Mouse (Mus musculus) neutrophil, adult 5-6 weeks (primary cell): ENCODE data around the gene Pcsk6. TPM values are rescaled to one million over a fixed set of nuclear protein-coding genes. Genes with fewer than 3 reads are reported as not detected.
"Not testable (repeated sequence)": the region's sequence is repeated elsewhere in the genome, so short reads cannot be mapped to it uniquely, and the experiment has no call there.

Experiments
- ATAC-seq: fragments of 151-379, 151-347 bp; 2 replicates; pipeline ENCODE4 v1.8.0; 2017; ENCODE audit warnings: mild to moderate bottlenecking, moderate TSS enrichment; ENCODE audit not compliant: insufficient number of reproducible peaks, poor library complexity, low FRiP score, severe bottlenecking; ENCODE audit errors: extremely low read depth
- total RNA-seq: library from RNA; stranded (forward); fragments of 200-1000 nt; gene quantifications from 2 replicates; pipeline ENCODE4 v1.2.3, GENCODE M21; 2017

The Pcsk6 gene
- total RNA-seq = not detected in 2 replicates

GRCm38 (mm10) chr7:65861591-65862472 lies at the start of gene Pcsk6:
TSS of gene Pcsk6 (plus strand) at chr7:65861734.
- ATAC-seq = no peak

- ATAC-seq = no peak
Observed at GRCm38 (mm10) chr7:65813611-65814212, 47.8 kb upstream of the Pcsk6 start.

- ATAC-seq = no peak
Observed at GRCm38 (mm10) chr7:65817564-65817963, 44.0 kb upstream of the Pcsk6 start.

GRCm38 (mm10) chr7:65820391-65820790 lies 41.1 kb upstream of the Pcsk6 start:
- no peak for ATAC-seq

- not testable (repeated sequence) for ATAC-seq
Observed at GRCm38 (mm10) chr7:65821901-65822300, 39.6 kb upstream of the Pcsk6 start.

GRCm38 (mm10) chr7:65822506-65823119 lies 38.9 kb upstream of the Pcsk6 start:
- ATAC-seq = no peak

- no peak for ATAC-seq
Observed at GRCm38 (mm10) chr7:65839756-65840155, 21.8 kb upstream of the Pcsk6 start.

GRCm38 (mm10) chr7:65843210-65843609 lies 18.3 kb upstream of the Pcsk6 start:
- no peak for ATAC-seq

GRCm38 (mm10) chr7:65860981-65861380 lies 553 bp upstream of the Pcsk6 start:
- ATAC-seq = no peak

- no peak for ATAC-seq
Observed at GRCm38 (mm10) chr7:65862473-65863176, 1.1 kb downstream of the Pcsk6 start.

GRCm38 (mm10) chr7:65869173-65869572 lies 7.6 kb downstream of the Pcsk6 start:
- ATAC-seq = no peak

GRCm38 (mm10) chr7:65869794-65870193 lies 8.3 kb downstream of the Pcsk6 start:
- ATAC-seq = no peak

- ATAC-seq = no peak
Observed at GRCm38 (mm10) chr7:65870227-65870626, 8.7 kb downstream of the Pcsk6 start.

GRCm38 (mm10) chr7:65870928-65871580 lies 9.5 kb downstream of the Pcsk6 start:
- ATAC-seq = no peak

GRCm38 (mm10) chr7:65871851-65872250 lies 10.3 kb downstream of the Pcsk6 start:
- ATAC-seq = no peak

GRCm38 (mm10) chr7:65873176-65873845 lies 11.8 kb downstream of the Pcsk6 start:
- no peak for ATAC-seq

GRCm38 (mm10) chr7:65873902-65874301 lies 12.4 kb downstream of the Pcsk6 start:
- ATAC-seq = no peak

- no peak for ATAC-seq
Observed at GRCm38 (mm10) chr7:65876596-65876995, 15.1 kb downstream of the Pcsk6 start.
